Mouse (Mus musculus) embryonic facial prominence, embryonic 14.5 days (tissue): Measurements from ENCODE around the gene Kcnh8. TPM values are rescaled to one million over a fixed set of nuclear protein-coding genes. Genes with fewer than 3 reads are reported as not detected.

Source experiments
- ATAC-seq: fragments of 200-750 bp; cut with Nextera tagmentation; 2 replicates; pipeline ENCODE4 v1.8.0; 2017; ENCODE audit warnings: low read depth, moderate number of reproducible peaks, moderate TSS enrichment
- DNase-seq: peaks from one replicate; pipeline ENCODE4 v3.0.0-alpha.2; 2015; ENCODE audit warnings: low spot score
- H3K27ac ChIP-seq: fragments of 300-500 bp; sonication (generic); replicated peaks from 2 replicates; pipeline ENCODE4 v1.5.1; 2014; ENCODE audit warnings: low read depth, mild to moderate bottlenecking, low read length, moderate library complexity
- H3K27me3 ChIP-seq: fragments of 300-500 bp; sonication (generic); replicated peaks from 2 replicates; pipeline ENCODE4 v1.6.1; 2014; ENCODE audit warnings: low read length; ENCODE audit not compliant: control insufficient read depth, insufficient read depth
- H3K36me3 ChIP-seq: fragments of 300-500 bp; sonication (generic); 2 replicates; pipeline ENCODE4 v1.6.1; 2014; ENCODE audit warnings: low read length, mixed read lengths; ENCODE audit not compliant: control insufficient read depth, insufficient read depth
- H3K4me1 ChIP-seq: fragments of 300-500 bp; sonication (generic); 2 replicates; pipeline ENCODE4 v1.6.1; 2014; ENCODE audit warnings: antibody characterized with exemption, low read length; ENCODE audit not compliant: control insufficient read depth, insufficient read depth
- H3K4me2 ChIP-seq: fragments of 300-500 bp; sonication (generic); 2 replicates; pipeline ENCODE4 v1.6.1; 2014; ENCODE audit warnings: low read depth, mild to moderate bottlenecking, low read length, moderate library complexity, mixed read lengths
- H3K4me3 ChIP-seq: fragments of 300-500 bp; sonication (generic); 2 replicates; pipeline ENCODE4 v1.5.1; 2014; ENCODE audit warnings: low read depth, mild to moderate bottlenecking, low read length
- H3K9ac ChIP-seq: fragments of 300-500 bp; sonication (generic); 2 replicates; pipeline ENCODE4 v1.6.1; 2014; ENCODE audit warnings: low read depth, mild to moderate bottlenecking, low read length, moderate library complexity, mixed read lengths
- H3K9me3 ChIP-seq: fragments of 300-500 bp; sonication (generic); 2 replicates; pipeline ENCODE4 v1.6.1; 2016; ENCODE audit warnings: low read length; ENCODE audit not compliant: control insufficient read depth
- WGBS: fragments of 180-500 bp; shearing (Covaris S2); extraction: QIAGEN DNeasy Blood & Tissue Kit; methylation state at CpG from one replicate; pipeline ENCODE4 v1.1.7; 2014; 5-methylcytosine and 5-hydroxymethylcytosine counted together
- polyA plus RNA-seq: library from polyadenylated mRNA; unstranded; fragments of >200 nt; fragmentation: Nextera tagmentation; extraction: Ambion mirVana; gene quantifications from 2 replicates; pipeline ENCODE4 v1.2.1, GENCODE M21; 2014

Kcnh8 gene
- polyA plus RNA-seq, 1 experiment from 2014 or later, result 0.75 TPM

- 78% methylated on average over 2 of the region's 2 CpGs for WGBS
- H3K9me3 ChIP-seq, result no peaks in the 10 kb centered on the region
- H3K4me1 ChIP-seq, result no peaks in the 10 kb centered on the region
- no peaks in the 10 kb centered on the region for H3K27me3 ChIP-seq
- no peak overlapping the region for H3K27ac ChIP-seq
- no peak for ATAC-seq
- no peak for DNase-seq
- no peaks in the 10 kb centered on the region for H3K36me3 ChIP-seq
- no peak overlapping the region for H3K4me2 ChIP-seq
- no peak overlapping the region for H3K4me3 ChIP-seq
- H3K9ac ChIP-seq, result no peak overlapping the region
Observed at GRCm38 (mm10) chr17:52880051-52880450, 277.5 kb downstream of the Kcnh8 start.

- Histone ChIP-seq H3K9me3 (no peaks in the 10 kb centered on the region), H3K27ac (no peak overlapping the region), H3K27me3 (no peaks in the 10 kb centered on the region), H3K4me2 (no peak overlapping the region), H3K36me3 (no peaks in the 10 kb centered on the region), H3K9ac (no peak overlapping the region), H3K4me3 (no peak overlapping the region), H3K4me1 (no peaks in the 10 kb centered on the region)
- 76% methylated on average over 1 of the region's 1 CpGs for WGBS
- no peak for DNase-seq
- ATAC-seq, result no peak
Observed at GRCm38 (mm10) chr17:52885210-52885609, 282.7 kb downstream of the Kcnh8 start.

- 58% methylated on average over 3 of the region's 3 CpGs for WGBS
- no peak for ATAC-seq
- H3K36me3 ChIP-seq, result no peaks in the 10 kb centered on the region
Observed at GRCm38 (mm10) chr17:52920519-52921106, 318.1 kb downstream of the Kcnh8 start.

GRCm38 (mm10) chr17:52943966-52944365 lies 341.5 kb downstream of the Kcnh8 start:
- H3K27ac ChIP-seq, result no peak overlapping the region
- no peaks in the 10 kb centered on the region for H3K36me3 ChIP-seq
- no peaks in the 10 kb centered on the region for H3K4me1 ChIP-seq
- H3K27me3 ChIP-seq, result no peaks in the 10 kb centered on the region
- no peaks in the 10 kb centered on the region for H3K9me3 ChIP-seq
- H3K9ac ChIP-seq, result no peak overlapping the region
- ATAC-seq (no peak), DNase-seq (no peak)
- H3K4me2 ChIP-seq, result no peak overlapping the region
- H3K4me3 ChIP-seq, result no peak overlapping the region

More at GRCm38 (mm10) chr17:52920519-52921106, 318.1 kb downstream of the Kcnh8 start:
- Histone ChIP-seq H3K4me2 (no peak overlapping the region), H3K9me3 (no peaks in the 10 kb centered on the region), H3K4me3 (no peak overlapping the region), H3K4me1 (no peaks in the 10 kb centered on the region), H3K9ac (no peak overlapping the region), H3K27ac (no peak overlapping the region), H3K27me3 (no peaks in the 10 kb centered on the region)
- no peak for DNase-seq

GRCm38 (mm10) chr17:52972735-52973134 lies 370.2 kb downstream of the Kcnh8 start:
- Histone ChIP-seq H3K4me1 (no peaks in the 10 kb centered on the region), H3K27ac (no peak overlapping the region), H3K27me3 (no peaks in the 10 kb centered on the region), H3K36me3 (no peaks in the 10 kb centered on the region), H3K9me3 (no peaks in the 10 kb centered on the region), H3K9ac (no peak overlapping the region), H3K4me3 (no peak overlapping the region), H3K4me2 (no peak overlapping the region)
- DNase-seq, result no peak
- no peak for ATAC-seq
- WGBS, result 70% methylated on average over 1 of the region's 1 CpGs

GRCm38 (mm10) chr17:52980958-52981357 lies 378.4 kb downstream of the Kcnh8 start:
- no peaks in the 10 kb centered on the region for H3K4me1 ChIP-seq
- 84% methylated on average over 4 of the region's 4 CpGs for WGBS
- H3K27ac ChIP-seq, result no peak overlapping the region
- H3K9me3 ChIP-seq, result no peaks in the 10 kb centered on the region
- no peaks in the 10 kb centered on the region for H3K36me3 ChIP-seq
- H3K4me2 ChIP-seq, result no peak overlapping the region
- ATAC-seq (no peak), DNase-seq (no peak)
- no peak overlapping the region for H3K9ac ChIP-seq
- H3K4me3 ChIP-seq, result no peak overlapping the region
- no peaks in the 10 kb centered on the region for H3K27me3 ChIP-seq
